Mouse (Mus musculus) bone marrow macrophage, adult 2 months (primary cell): Measurements from ENCODE around the gene Sema4a.

Experiments
- CTCF ChIP-seq: IDR thresholded peaks from 2 replicates; pipeline ENCODE4 v1.5.1; 2012; ENCODE audit warnings: low read depth, mild to moderate bottlenecking, low read length, moderate library complexity
- POLR2A ChIP-seq: IDR thresholded peaks from 2 replicates; pipeline ENCODE4 v1.6.1; 2012; ENCODE audit warnings: mild to moderate bottlenecking, low read depth, low read length, borderline replicate concordance

DNA sequence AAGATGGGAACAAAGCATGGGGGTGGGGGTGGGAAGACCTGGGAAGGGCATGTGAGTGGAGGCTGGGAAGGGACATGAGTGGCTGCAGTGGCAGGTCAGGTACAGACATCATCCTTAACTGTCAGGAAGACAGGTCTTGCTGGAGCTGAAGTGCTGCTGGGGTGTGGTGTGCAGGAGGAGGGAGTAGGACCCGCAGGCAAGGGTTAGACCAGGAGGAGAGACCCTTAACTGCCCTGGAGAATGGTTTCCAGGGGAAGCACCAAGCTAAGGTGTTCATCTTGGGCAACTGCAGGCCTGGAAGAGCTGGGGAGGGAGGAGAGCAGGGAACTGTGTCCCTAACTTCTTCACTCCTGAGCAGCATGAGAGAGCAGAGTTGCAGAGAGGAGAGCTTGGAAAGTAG, 26.4 kb upstream of the Sema4a start:
- TF ChIP-seq CTCF (no peak), POLR2A (no peak)
